Mouse (Mus musculus): ENCODE data around the gene Tectb. TPM values are rescaled to one million over a fixed set of nuclear protein-coding genes. Genes with fewer than 3 reads are reported as not detected.

Tectb gene
- polyA plus RNA-seq, 1 experiment from 2014 or later: 0.09 TPM

DNA sequence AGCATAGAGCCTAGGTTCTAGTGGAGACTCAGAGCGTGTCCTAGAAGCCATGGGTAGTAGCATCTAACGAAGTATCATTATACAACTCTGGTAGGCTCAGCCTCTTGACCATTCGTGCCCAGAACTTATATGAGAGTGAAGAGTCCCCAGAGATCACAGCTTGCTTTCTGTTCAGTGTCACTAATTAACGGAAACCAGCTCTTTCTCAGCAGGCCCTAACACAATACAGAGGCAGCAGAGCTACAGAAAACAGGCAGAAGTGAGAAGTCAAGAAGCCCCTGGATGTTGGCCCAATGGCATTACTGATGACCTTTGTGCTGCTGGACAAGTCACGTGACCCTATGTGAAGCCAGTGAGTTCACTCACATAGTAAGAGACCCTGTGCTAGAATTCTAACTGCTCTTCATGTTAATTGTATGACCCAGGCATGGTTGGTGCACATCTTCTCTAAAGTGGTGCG is 60.7 kb downstream of the Tectb start, which contains the start of gene Gucy2g:
Gene Gucy2g (minus strand): TSS at position 51 of the 460 bp plus-strand sequence.
- Histone ChIP-seq H3K9me3 (ENCODE audit: low read length) (no peaks in the 10 kb centered on the region), H3K36me3 (replicated peaks; ENCODE audit: insufficient read depth, low read length) (no peaks in the 10 kb centered on the region), H3K9ac (replicated peaks) (no peak within 1 kb of the TSS), H3K4me1 (ENCODE audit: insufficient read depth) (peaks cover 3% of the 10 kb centered on the region; the same call in 1 of the 2 replicates), H3K27ac (ENCODE audit: low read depth) (no peak within 1 kb of the TSS), H3K4me3 (ENCODE audit: low read depth, low read length) (no peak within 1 kb of the TSS), H3K4me2 (ENCODE audit: low read depth, low read length) (no peak within 1 kb of the TSS), H3K27me3 (ENCODE audit: insufficient read depth, low read length) (no peaks in the 10 kb centered on the region)
- WGBS (ENCODE audit: insufficient replicate concordance): 77% methylated on average over 6 of the region's 6 CpGs
- TF ChIP-seq EP300 (IDR thresholded peaks at IDR 0.05; ENCODE audit: low read depth) (no peak), CTCF (IDR thresholded peaks at IDR 0.05; ENCODE audit: low read depth) (no peak)
- ATAC-seq: no peak
- DNase-seq: no peak

DNA sequence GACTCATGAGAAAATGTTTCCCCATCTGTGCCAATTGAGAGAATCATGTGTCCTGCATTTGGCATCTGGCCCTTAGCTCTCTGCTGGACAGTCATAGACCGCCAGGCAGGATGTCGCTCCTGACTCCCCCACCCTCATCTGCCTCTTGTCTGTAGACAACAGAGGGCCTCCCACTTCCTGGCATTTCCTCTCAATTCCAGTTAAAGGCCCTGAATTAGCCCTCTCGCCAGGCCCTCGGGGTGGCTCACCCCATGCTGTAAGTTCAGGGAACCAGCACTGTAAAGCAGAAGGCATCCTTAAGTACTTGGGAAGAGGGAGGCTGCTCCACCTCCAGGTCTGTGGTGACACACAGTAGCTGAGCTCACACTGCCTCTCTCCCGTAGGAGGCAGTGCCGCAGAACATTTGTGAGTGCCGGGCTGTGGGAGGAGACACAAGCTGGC is 64.3 kb downstream of the Tectb start:
- 37% methylated on average over 7 of the region's 7 CpGs for WGBS (ENCODE audit: insufficient replicate concordance)
- DNase-seq (peak; percentile 57), ATAC-seq (peak; percentile 82)
- Histone ChIP-seq H3K9me3 (ENCODE audit: low read length) (no peaks in the 10 kb centered on the region), H3K9ac (replicated peaks) (no peak overlapping the region), H3K27ac (ENCODE audit: low read depth) (0 out of 2 replicates have a peak overlapping the region, but pooled peaks have one; percentile 66), H3K4me3 (ENCODE audit: low read depth, low read length) (no peak overlapping the region), H3K4me2 (ENCODE audit: low read depth, low read length) (no peak overlapping the region), H3K36me3 (replicated peaks; ENCODE audit: insufficient read depth, low read length) (no peaks in the 10 kb centered on the region), H3K4me1 (ENCODE audit: insufficient read depth) (peaks cover 16% of the 10 kb centered on the region), H3K27me3 (ENCODE audit: insufficient read depth, low read length) (no peaks in the 10 kb centered on the region)
- TF ChIP-seq CTCF (IDR thresholded peaks at IDR 0.05; ENCODE audit: low read depth) (peak; percentile 70), EP300 (IDR thresholded peaks at IDR 0.05; ENCODE audit: low read depth) (peak; percentile 78)

Small RNA genes within 50 kb of the gene (microRNA-seq; reads per million reads assigned to microRNA genes)
- 6.5 reads per million, percentile 12 among the genes with 10 or more reads in this experiment for gene Mir6715

Other genes starting within 250 kb of the Tectb start
- gene Gpam, start 53.5 kb upstream of the Tectb start, polyA plus RNA-seq (2015; fragmentation: Nextera tagmentation; extraction: Ambion mirVana): 19.8 and 24.2 TPM in 2 replicates
- gene Gucy2g, start 60.5 kb downstream of the Tectb start, polyA plus RNA-seq (2015; fragmentation: Nextera tagmentation; extraction: Ambion mirVana): 0.02 TPM in 1 of 2 replicates, not detected in the other
- gene Acsl5, start 71.2 kb downstream of the Tectb start, polyA plus RNA-seq (2015; fragmentation: Nextera tagmentation; extraction: Ambion mirVana): 397 and 414 TPM in 2 replicates
- gene Zdhhc6, start 135.3 kb downstream of the Tectb start, polyA plus RNA-seq (2015; fragmentation: Nextera tagmentation; extraction: Ambion mirVana): 49.0 and 49.9 TPM in 2 replicates
- 9.7 and 10.5 TPM in 2 replicates for gene Vti1a, start 135.6 kb downstream of the Tectb start, polyA plus RNA-seq (2015; fragmentation: Nextera tagmentation; extraction: Ambion mirVana)

Measured in liver, postnatal 0 days (tissue).